Mouse (Mus musculus): Measurements from ENCODE around the gene Prim2. TPM values are rescaled to one million over a fixed set of nuclear protein-coding genes. Genes with fewer than 3 reads are reported as not detected.
"Not testable (repeated sequence)": the region's sequence is repeated elsewhere in the genome, so short reads cannot be mapped to it uniquely, and the experiment has no call there.

Prim2 gene
- polyA plus RNA-seq, 1 experiment from 2014 or later, result 61.5 TPM

- H3K36me3 ChIP-seq (replicated peaks), result peaks cover 89% of the 10 kb centered on the region
- H3K4me3 ChIP-seq, result no peak overlapping the region
- no peaks in the 10 kb centered on the region for H3K27me3 ChIP-seq (ENCODE audit: poor library complexity, severe bottlenecking)
- no peak overlapping the region for H3K27ac ChIP-seq
- peaks cover 3% of the 10 kb centered on the region; the same call in 1 of the 2 replicates for H3K4me1 ChIP-seq
- no peak for DNase-seq (ENCODE audit: extremely low spot score, low spot score)
- no peaks in the 10 kb centered on the region for H3K9me3 ChIP-seq
- 85% methylated on average over 4 of the region's 4 CpGs for WGBS
Observed at GRCm38 (mm10) chr1:33647661-33648060, 21.9 kb downstream of the Prim2 start.

GRCm38 (mm10) chr1:33647173-33647572, 22.4 kb downstream of the Prim2 start:
- no peaks in the 10 kb centered on the region for H3K27me3 ChIP-seq (ENCODE audit: poor library complexity, severe bottlenecking)
- H3K4me3 ChIP-seq, result no peak overlapping the region
- 87% methylated on average over 4 of the region's 4 CpGs for WGBS
- peaks cover 89% of the 10 kb centered on the region for H3K36me3 ChIP-seq (replicated peaks)
- H3K4me1 ChIP-seq, result peaks cover 3% of the 10 kb centered on the region; the same call in 1 of the 2 replicates
- DNase-seq (ENCODE audit: extremely low spot score, low spot score), result no peak
- H3K27ac ChIP-seq, result no peak overlapping the region
- H3K9me3 ChIP-seq, result no peaks in the 10 kb centered on the region

- Histone ChIP-seq H3K9me3 (no peaks in the 10 kb centered on the region), H3K4me3 (no peak overlapping the region), H3K27ac (no peak overlapping the region), H3K4me1 (peaks cover 3% of the 10 kb centered on the region; the same call in 1 of the 2 replicates), H3K36me3 (replicated peaks) (peaks cover 89% of the 10 kb centered on the region), H3K27me3 (ENCODE audit: poor library complexity, severe bottlenecking) (no peaks in the 10 kb centered on the region)
- no peak for DNase-seq (ENCODE audit: extremely low spot score, low spot score)
- WGBS, result 90% methylated on average over 1 of the region's 1 CpGs
Observed at GRCm38 (mm10) chr1:33645689-33646088, 23.9 kb downstream of the Prim2 start.

- Histone ChIP-seq H3K9me3 (peaks cover 6% of the 10 kb centered on the region; the same call in 1 of the 2 replicates), H3K4me3 (no peak overlapping the region), H3K4me1 (peaks cover 3% of the 10 kb centered on the region; the same call in 1 of the 2 replicates), H3K27ac (no peak overlapping the region), H3K36me3 (replicated peaks) (peaks cover 85% of the 10 kb centered on the region), H3K27me3 (ENCODE audit: poor library complexity, severe bottlenecking) (no peaks in the 10 kb centered on the region)
- DNase-seq (ENCODE audit: extremely low spot score, low spot score), result no peak
- 94% methylated on average over 2 of the region's 2 CpGs for WGBS
Observed at GRCm38 (mm10) chr1:33641139-33641538, 28.5 kb downstream of the Prim2 start.

GRCm38 (mm10) chr1:33640089-33640488, 29.5 kb downstream of the Prim2 start:
- no peak for DNase-seq (ENCODE audit: extremely low spot score, low spot score)
- 94% methylated on average over 5 of the region's 5 CpGs for WGBS
- no peak overlapping the region for H3K4me3 ChIP-seq

GRCm38 (mm10) chr1:33639234-33639633, 30.4 kb downstream of the Prim2 start:
- peaks cover 81% of the 10 kb centered on the region for H3K36me3 ChIP-seq (replicated peaks)
- H3K4me3 ChIP-seq, result no peak overlapping the region
- no peak for DNase-seq (ENCODE audit: extremely low spot score, low spot score)
- 92% methylated on average over 7 of the region's 7 CpGs for WGBS
- H3K4me1 ChIP-seq, result no peaks in the 10 kb centered on the region
- peaks cover 6% of the 10 kb centered on the region; the same call in 1 of the 2 replicates for H3K9me3 ChIP-seq
- H3K27ac ChIP-seq, result no peak overlapping the region
- no peaks in the 10 kb centered on the region for H3K27me3 ChIP-seq (ENCODE audit: poor library complexity, severe bottlenecking)

More at GRCm38 (mm10) chr1:33640089-33640488, 29.5 kb downstream of the Prim2 start:
- H3K27me3 ChIP-seq (ENCODE audit: poor library complexity, severe bottlenecking), result no peaks in the 10 kb centered on the region
- H3K9me3 ChIP-seq, result peaks cover 6% of the 10 kb centered on the region; the same call in 1 of the 2 replicates
- H3K36me3 ChIP-seq (replicated peaks), result peaks cover 83% of the 10 kb centered on the region
- no peaks in the 10 kb centered on the region for H3K4me1 ChIP-seq
- no peak overlapping the region for H3K27ac ChIP-seq

- no peak for DNase-seq (ENCODE audit: extremely low spot score, low spot score)
- Histone ChIP-seq H3K27ac (no peak overlapping the region), H3K4me3 (no peak overlapping the region), H3K9me3 (peaks cover 6% of the 10 kb centered on the region; the same call in 1 of the 2 replicates), H3K4me1 (no peaks in the 10 kb centered on the region), H3K36me3 (replicated peaks) (peaks cover 82% of the 10 kb centered on the region), H3K27me3 (ENCODE audit: poor library complexity, severe bottlenecking) (no peaks in the 10 kb centered on the region)
- WGBS, result 95% methylated on average over 14 of the region's 14 CpGs
Observed at GRCm38 (mm10) chr1:33637827-33638226, 31.8 kb downstream of the Prim2 start.

GRCm38 (mm10) chr1:33636421-33637195, 33.0 kb downstream of the Prim2 start:
- DNase-seq (ENCODE audit: extremely low spot score, low spot score), result no peak
- H3K27me3 ChIP-seq (ENCODE audit: poor library complexity, severe bottlenecking), result no peaks in the 10 kb centered on the region
- WGBS, result 91% methylated on average over 10 of the region's 10 CpGs
- no peak overlapping the region for H3K4me3 ChIP-seq
- H3K4me1 ChIP-seq, result no peaks in the 10 kb centered on the region
- peaks cover 6% of the 10 kb centered on the region; the same call in 1 of the 2 replicates for H3K9me3 ChIP-seq
- peaks cover 82% of the 10 kb centered on the region for H3K36me3 ChIP-seq (replicated peaks)
- H3K27ac ChIP-seq, result no peak overlapping the region

GRCm38 (mm10) chr1:33631002-33631618, 38.5 kb downstream of the Prim2 start:
- not testable (repeated sequence) for H3K4me1 ChIP-seq; H3K9me3 ChIP-seq; H3K4me3 ChIP-seq; DNase-seq (ENCODE audit: extremely low spot score, low spot score); H3K27me3 ChIP-seq (ENCODE audit: poor library complexity, severe bottlenecking); H3K27ac ChIP-seq
- WGBS, result 97% methylated on average over 1 of the region's 1 CpGs
- H3K36me3 ChIP-seq (replicated peaks), result peaks cover 81% of the 10 kb centered on the region

- WGBS, result 92% methylated on average over 6 of the region's 6 CpGs
- Histone ChIP-seq H3K4me1 (no peaks in the 10 kb centered on the region), H3K36me3 (replicated peaks) (peaks cover 83% of the 10 kb centered on the region), H3K27ac (no peak overlapping the region), H3K4me3 (no peak overlapping the region), H3K27me3 (ENCODE audit: poor library complexity, severe bottlenecking) (no peaks in the 10 kb centered on the region), H3K9me3 (no peaks in the 10 kb centered on the region)
- DNase-seq (ENCODE audit: extremely low spot score, low spot score), result no peak
Observed at GRCm38 (mm10) chr1:33627803-33628202, 41.8 kb downstream of the Prim2 start.

GRCm38 (mm10) chr1:33627070-33627469, 42.5 kb downstream of the Prim2 start:
- H3K4me1 ChIP-seq, result no peaks in the 10 kb centered on the region
- no peaks in the 10 kb centered on the region for H3K9me3 ChIP-seq
- H3K36me3 ChIP-seq (replicated peaks), result peaks cover 83% of the 10 kb centered on the region
- H3K4me3 ChIP-seq, result no peak overlapping the region
- DNase-seq (ENCODE audit: extremely low spot score, low spot score), result no peak
- H3K27ac ChIP-seq, result no peak overlapping the region
- WGBS, result 89% methylated on average over 2 of the region's 2 CpGs
- H3K27me3 ChIP-seq (ENCODE audit: poor library complexity, severe bottlenecking), result no peaks in the 10 kb centered on the region

- Histone ChIP-seq H3K9me3 (no peaks in the 10 kb centered on the region), H3K4me1 (no peaks in the 10 kb centered on the region), H3K4me3 (no peak overlapping the region), H3K27me3 (ENCODE audit: poor library complexity, severe bottlenecking) (no peaks in the 10 kb centered on the region), H3K36me3 (replicated peaks) (peaks cover 79% of the 10 kb centered on the region), H3K27ac (no peak overlapping the region)
- WGBS, result 94% methylated on average over 6 of the region's 6 CpGs
- no peak for DNase-seq (ENCODE audit: extremely low spot score, low spot score)
Observed at GRCm38 (mm10) chr1:33624900-33625299, 44.7 kb downstream of the Prim2 start.

- no peak for DNase-seq (ENCODE audit: extremely low spot score, low spot score)
- peaks cover 75% of the 10 kb centered on the region for H3K36me3 ChIP-seq (replicated peaks)
- no peaks in the 10 kb centered on the region for H3K9me3 ChIP-seq
- H3K4me3 ChIP-seq, result no peak overlapping the region
- H3K27ac ChIP-seq, result no peak overlapping the region
- WGBS, result 89% methylated on average over 4 of the region's 4 CpGs
- no peaks in the 10 kb centered on the region for H3K4me1 ChIP-seq
- H3K27me3 ChIP-seq (ENCODE audit: poor library complexity, severe bottlenecking), result no peaks in the 10 kb centered on the region
Observed at GRCm38 (mm10) chr1:33624441-33624840, 45.2 kb downstream of the Prim2 start.

Data from forebrain, embryonic 10.5 days (tissue).